Mouse (Mus musculus) left cerebral cortex, adult 18-20 months (tissue): ENCODE data around the gene Txn1. TPM values are rescaled to one million over a fixed set of nuclear protein-coding genes. Genes with fewer than 3 reads are reported as not detected.
A peak's percentile ranks its signal among the peaks of the same experiment; 100 is the strongest.

Source experiments
- DNase-seq, 2 experiments: peaks; one replicate each; pipeline ENCODE4 v3.0.0; 2021 to 2022; ENCODE audit warnings: low spot score in 2 of 2, mixed read lengths in 1 of 2
- total RNA-seq, 2 experiments: library from RNA; stranded (reverse); gene quantifications; 2 replicates each; pipeline ENCODE4 v1.2.3; 2021

Txn1 gene
- total RNA-seq, 2 experiments from 2014 or later: 98.3 to 104 TPM

DNA sequence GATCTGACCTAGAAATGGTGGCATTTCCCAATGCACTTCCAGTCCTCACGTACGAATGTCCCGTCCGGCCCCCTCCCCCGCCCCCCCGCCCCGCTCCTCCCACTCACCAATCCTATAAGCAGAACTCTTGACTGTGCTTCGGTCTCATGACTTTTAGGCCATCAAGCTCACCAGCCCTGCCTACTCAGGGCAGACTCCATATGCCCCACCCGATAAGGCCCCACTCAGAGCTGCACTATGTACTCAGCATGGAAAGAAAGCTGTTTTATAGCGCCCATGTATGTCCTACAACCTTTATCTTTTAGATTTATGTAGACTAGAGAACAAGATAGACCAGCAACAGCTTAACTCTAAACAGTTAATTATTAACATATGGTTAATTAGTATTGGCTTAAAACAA is 9.2 kb downstream of the Txn1 start:
- DNase-seq: no peak

GRCm38 (mm10) chr4:57942892-57943291 is 13.3 kb downstream of the Txn1 start:
- DNase-seq: no peak

DNA sequence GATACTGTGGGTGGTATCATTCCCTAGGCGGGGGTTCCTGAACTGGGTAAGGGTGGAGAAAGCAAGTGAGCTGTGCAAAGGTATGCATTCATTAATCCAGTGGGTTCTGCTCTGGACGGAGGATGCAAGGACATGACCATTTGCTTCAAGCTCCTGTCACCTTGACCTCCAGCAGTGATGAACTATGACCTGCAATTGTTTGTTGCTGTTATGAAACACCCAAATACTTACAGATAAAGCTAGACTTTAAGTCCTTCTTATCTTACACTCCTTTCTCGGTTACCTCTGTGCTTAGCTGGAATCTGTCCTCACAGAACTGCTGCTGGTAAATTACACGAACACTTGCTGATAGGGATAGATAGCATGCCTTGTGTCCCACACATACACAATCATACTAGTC is 15.6 kb downstream of the Txn1 start:
- DNase-seq: no peak

- no peak for DNase-seq
These were observed 18.9 kb downstream of the Txn1 start for GRCm38 (mm10) chr4:57937292-57937691.

GRCm38 (mm10) chr4:57934181-57934580 is 22.0 kb downstream of the Txn1 start:
- DNase-seq: no peak

DNA sequence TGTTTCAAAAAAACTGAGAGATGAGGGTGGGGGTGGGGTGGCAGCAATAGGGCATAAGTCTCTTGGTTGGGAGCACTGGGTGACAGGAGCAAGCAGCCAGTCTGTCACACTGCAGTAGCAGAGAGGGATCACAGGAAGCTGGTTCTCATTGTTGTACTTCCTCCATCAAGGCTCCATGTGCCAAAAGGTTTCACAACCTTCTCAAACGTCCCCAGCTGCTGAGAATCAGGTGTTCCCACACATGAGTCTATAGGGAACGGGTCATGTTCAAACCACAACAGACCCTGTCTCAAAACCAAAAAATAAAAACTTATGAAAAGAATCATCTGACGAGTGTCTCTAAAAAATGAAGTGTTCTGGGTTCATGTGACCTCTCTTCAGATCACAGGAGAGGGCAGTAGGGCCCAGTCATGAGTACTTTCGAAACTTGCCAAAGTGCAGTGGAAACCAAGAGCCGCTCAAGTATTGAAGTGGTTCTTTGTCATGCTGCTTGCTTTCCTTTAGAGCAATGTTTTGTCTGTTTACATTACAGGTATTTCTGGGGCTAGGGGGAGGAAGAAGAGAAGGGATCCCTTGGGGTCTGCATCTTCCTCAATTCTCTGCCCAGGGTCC is 25.5 kb downstream of the Txn1 start:
- no peak for DNase-seq

GRCm38 (mm10) chr4:57927464-57928205 is 28.6 kb downstream of the Txn1 start:
- no peak for DNase-seq

- DNase-seq: no peak
These were observed 31.6 kb downstream of the Txn1 start for GRCm38 (mm10) chr4:57924556-57925071.

- DNase-seq: no peak
These were observed 34.0 kb downstream of the Txn1 start for GRCm38 (mm10) chr4:57922171-57922570.

DNA sequence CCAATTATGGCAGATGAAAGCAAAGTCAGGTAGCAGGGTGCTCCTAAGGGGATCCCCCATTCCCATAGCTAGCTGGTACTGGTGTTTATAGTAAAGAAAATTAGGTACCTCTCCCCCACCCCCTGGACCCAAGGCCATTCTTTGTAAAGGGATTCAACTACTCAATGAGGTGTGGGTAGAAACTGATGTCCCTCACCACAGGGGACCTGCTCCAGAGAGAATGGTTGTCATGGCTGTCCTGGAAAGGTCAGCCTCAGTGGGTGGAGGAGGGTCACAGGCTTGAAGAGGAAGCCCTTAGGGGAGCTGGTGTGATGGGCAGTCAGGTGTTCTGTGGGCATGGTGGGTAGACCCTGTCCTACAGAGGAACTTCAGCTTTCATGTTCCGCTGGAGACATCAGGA is 35.7 kb downstream of the Txn1 start:
- DNase-seq: no peak

DNA sequence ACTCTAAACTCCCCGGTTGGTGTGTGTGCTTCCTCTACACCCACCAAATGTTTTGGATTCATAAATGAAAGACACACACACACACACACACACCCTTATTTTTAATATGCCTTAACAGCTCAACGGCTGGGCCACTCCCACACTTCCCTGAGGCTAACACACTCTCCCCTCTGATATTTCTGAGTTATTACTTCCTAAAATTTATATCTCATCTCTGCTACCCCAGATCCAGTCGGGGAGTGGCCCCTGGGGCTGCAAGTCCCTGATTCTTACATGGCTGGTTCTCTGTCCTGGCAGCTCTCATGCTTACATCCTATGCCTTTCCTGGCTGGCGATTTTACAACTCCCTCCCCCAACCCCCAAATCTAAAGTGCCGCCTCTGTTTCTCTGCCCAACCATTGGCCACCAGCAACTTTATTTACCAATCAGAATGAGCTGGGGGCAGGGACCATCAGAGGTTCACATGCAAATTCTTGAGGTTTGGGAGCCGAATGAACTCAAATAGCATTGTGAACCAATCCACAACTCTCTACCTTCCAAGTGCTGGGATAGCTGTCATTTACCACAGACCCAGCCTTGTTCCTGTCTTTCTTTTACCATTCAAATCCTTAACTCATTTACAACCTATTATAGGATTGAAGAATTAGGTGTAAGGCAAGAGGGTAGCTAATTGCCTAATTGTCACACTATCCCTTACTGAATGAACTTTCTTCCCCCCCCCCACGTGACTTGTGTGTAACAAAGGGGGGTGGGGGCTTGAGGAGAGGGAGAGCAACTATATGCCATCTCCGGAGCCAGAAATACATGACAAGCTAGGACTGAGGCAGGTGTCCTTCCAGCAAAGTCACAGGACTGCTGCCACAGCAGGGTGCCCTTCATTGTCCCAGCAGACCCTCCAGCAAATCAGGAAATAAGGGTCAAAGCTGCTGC is 36.5 kb downstream of the Txn1 start:
- DNase-seq: no peak

DNA sequence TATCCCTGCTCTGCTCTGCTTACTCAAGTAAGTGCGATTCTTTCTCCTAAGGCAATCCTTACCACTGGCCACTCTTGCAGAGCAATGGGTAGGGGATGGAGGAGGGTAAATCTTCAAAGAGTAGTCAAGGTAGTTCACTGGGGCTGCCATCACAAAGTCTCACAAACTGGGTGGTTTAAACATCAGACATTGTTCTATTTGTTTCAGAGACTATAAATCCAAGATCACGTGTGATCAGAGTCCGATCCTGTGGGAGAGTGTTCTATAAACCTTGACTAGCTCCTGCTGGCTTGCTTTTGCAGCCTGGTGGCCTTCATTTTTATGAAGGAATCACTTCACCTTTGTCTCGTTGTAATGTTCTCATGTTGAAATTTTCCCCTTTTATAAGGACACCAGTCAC is 39.5 kb downstream of the Txn1 start:
- no peak for DNase-seq

- DNase-seq: no peak
These were observed 40.0 kb downstream of the Txn1 start, which contains the start of gene D630039A03Rik for GRCm38 (mm10) chr4:57916201-57916661. D630039A03Rik (minus strand) TSS chr4:57916297.

- peak in 1 of 2 experiments; percentile 21 for DNase-seq
These were observed 40.8 kb downstream of the Txn1 start for GRCm38 (mm10) chr4:57915216-57915965.

DNA sequence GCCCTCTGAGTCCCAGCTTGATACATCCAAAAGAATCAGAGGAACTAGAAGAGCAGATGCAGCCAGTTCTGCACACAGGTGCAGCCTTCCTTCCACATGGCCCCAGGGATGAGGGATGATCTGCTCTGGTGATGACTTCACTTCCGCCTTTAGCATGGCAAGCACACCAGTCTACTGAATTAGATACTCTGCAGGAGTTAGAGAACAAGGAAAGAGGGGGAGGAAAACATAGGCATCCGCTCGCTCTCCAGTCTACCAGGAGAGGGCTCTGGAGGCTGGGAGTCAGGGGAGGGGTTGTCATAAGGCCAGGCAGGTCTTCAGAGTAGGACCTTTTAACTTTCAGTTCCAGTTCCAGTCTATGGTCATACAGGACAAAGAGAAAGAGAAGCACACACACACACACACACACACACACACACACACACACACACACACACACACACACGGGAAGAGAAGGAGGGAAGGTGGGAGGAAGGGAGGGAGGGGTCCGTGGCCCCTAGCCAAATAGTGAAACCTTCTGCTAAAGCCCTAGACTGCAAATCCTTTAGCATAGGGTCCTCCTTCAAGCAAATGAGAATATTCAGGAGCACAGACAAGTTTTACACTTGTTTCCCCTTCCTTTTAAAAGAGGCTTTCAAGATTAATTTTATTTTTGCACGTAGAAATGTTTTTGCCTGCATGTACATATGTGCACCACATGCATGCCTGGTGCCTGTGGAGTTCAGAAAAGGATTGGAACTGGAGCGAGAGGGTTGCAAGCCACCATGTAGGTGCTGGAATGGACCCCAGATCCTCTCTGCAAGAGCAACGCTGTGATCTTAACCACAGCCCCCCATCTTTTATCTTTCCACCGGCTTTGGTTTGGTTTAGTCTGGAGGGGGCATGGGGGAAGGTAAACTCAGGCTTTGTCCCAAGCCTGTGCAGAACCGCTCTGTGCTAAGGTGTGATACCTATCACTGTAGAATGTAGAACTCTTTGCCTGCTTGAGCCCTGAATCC is 41.7 kb downstream of the Txn1 start:
- DNase-seq: no peak

DNA sequence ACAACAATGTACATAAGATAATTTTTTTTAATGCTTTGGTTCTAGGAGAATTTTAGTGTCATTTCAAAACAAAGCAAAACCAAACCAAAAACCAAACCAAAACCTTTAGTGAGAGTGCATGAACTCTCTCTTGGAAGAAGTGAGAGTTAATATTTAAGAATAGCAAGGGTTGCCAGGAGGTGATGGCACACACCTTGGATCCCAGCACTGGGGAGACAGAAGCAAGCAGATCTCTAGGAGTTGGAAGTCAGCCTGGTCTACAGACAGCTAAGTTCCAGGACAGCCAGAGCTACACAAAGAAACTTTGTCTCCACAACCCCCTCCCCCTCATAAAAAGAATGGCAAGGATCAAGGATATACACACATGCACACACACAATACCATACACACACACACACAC is 43.2 kb downstream of the Txn1 start:
- DNase-seq: no peak

GRCm38 (mm10) chr4:57908860-57909259 is 47.4 kb downstream of the Txn1 start:
- DNase-seq: no peak

DNA sequence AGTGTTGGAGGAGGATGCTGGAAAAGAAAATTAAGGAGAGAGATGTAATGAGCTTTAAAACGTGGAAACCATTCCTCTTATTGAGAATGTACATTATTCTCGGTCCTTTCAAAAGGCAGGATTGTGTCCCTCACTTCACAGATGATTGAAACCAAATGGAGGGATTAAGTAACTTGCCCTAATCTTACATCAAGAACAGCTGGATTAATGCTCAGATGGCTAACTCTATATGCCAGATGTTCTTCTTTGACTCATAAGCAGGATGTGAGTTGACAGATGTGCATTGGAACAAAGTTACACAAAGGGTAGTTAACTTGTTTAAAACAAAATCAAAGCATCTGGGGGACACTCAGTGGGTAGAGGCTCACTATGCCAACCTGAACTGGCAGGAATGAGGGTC is 49.5 kb downstream of the Txn1 start:
- DNase-seq: no peak

GRCm38 (mm10) chr4:57904638-57905037 is 51.6 kb downstream of the Txn1 start:
- no peak for DNase-seq
